Mouse (Mus musculus): ENCODE measurements around the gene Mip.
"Not testable (repeated sequence)": the region's sequence is repeated elsewhere in the genome, so short reads cannot be mapped to it uniquely, and the experiment has no call there.

The Mip gene

DNA sequence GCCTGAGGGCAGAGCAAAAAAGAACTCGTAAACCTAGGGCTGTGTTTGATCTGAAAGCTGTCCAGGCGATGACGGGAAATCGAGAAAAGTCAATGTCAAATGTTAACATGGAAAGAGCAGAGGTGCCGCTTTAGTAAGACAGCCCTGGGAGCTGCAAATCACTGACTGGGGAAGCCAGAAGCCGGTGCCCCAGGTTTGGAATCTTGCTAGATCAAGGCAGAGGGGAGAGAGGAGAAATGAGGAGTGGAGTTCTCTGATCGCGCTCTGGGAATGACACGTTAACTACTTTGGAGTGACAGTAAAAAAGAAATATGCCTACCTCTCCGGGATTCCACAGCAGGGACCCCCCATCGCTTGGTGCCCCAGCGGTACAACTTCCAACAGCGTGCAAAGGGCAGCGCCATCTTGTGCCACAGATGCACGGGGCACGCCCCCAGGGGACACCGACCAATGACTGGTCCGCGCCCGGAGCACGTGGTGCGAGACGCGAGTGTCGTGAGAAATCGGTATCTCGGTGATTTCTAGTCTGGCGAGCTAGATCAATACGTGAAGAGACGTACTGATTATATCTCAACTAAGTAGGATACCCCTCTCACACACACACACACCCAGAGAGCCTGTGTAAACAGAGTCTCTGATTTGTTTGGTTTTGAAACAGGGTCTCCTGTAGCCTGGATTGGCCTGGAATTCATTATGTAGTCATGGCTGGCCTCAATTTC is 14.1 kb upstream of the Mip start, which contains the start of gene Spryd4:
Spryd4 (minus strand) TSS at position 418 of the 719 bp plus-strand sequence.
- peak; percentile 81 to 90 for DNase-seq (ENCODE audit: low spot score in 2 of 2)

DNA sequence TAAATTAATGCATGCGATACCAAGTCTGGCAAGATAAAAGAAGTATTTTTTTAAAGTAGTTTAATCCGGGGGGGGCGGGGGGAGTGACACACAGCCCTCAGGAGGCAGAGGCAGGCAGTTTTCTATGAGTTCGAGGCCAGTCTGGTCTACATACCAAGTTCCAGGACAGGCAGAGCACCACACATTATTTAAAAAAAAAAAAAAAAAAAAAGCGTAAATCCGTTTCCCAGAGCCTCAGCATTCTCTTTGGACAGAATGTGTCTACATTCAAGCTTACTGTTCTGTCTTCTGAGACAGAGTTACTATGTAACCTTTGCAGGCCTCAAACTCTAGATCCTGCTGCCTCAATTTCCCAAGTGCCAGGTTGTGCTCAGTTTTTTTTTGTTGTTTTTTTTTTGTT is 13.5 kb upstream of the Mip start:
- no peak for DNase-seq (ENCODE audit: low spot score in 2 of 2)

DNA sequence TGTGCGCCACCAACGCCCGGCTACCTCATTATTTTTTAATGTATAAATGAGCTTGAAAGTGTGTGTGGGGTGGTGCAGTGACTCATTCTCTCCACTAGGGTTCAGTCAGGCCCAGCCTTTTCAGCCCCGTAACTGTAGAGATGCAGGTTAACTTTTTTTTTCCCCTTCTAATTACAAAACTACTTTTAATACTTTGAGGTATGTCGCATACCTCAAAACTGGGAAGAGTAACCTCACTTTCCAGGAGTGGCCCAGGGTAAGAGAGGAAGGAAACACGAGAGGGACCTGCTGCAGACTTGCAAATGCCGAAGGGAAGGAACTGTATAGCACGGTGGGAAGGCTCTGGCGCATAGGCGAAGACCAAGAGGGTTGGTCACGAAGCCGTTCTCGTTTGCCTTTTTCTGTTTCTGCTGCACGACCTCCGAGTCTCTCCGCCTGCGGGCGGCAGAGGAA is 12.7 kb upstream of the Mip start:
- DNase-seq (ENCODE audit: low spot score in 2 of 2), result peak; percentile 43 to 54

DNA sequence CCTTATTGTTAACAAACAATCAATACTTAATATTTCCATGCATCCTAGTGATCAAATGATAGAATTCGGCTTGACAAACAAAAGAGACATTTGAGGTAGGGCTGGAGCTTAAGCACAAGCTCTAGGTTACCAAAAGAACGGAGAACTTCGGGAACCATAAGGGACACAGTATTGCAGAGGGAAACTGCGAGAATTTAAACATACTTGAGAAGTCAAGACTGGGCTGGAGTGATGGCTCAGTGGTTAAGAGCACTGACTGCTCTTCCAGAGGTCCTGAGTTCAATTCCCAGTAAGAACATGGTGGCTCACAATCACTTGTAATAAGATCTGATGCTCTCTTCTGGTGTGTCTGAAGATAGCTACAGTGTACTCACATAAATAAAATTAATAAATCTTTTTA is 11.5 kb upstream of the Mip start:
- DNase-seq (ENCODE audit: low spot score in 2 of 2), result not testable (repeated sequence)

DNA sequence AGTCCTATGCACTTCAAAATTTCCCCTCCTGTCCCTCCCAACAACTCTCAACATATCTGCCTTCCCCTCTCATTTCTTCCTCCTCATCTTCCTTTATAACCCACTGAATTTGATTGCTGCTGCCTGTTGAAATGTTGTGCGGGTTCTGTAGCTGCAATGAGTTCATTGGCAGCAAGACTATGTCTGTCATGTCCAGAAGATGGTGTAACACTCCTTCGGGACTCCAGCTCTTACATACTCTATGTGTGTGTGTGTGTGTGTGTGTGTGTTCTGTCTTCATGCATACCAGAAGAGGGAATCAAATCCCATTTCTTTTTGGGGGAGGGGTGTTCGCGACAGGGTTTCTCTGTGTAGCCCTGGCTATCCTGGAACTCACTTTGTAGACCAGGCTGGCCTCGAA is 10.7 kb upstream of the Mip start:
- DNase-seq (ENCODE audit: low spot score in 2 of 2), result no peak

DNA sequence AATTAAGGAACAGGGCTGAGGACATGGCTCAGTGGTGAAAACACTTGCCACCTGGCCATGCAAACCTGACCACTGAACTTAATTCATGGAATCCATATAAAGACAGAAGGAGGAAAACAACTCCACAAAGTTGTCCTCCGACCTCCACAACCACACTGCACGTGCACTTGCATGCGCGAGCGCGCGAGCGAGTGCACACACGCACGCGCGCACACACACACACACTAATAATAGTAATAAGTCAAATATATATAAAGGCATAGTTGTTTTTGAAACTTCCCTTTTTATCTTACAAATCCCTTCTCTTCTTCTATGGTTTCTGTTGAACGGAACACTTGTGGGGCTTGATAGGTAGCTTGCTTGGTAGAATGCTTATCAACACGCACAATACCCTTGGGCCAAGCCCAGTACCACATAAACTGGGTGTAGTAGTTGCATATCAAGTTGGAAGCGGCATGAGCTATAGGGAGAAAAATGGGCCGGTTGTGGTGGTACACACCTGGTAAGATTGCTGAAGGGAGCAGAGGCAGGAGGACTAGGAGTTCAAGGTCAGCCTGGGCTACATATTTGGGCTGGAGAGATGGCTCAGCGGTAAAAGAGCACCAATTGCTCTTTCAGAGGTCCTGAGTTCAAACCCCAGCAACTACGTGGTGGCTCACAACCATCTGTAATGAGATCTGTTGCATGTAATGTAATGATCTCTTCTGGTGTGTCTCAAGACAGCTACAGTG is 7.1 kb upstream of the Mip start:
- DNase-seq (ENCODE audit: low spot score in 2 of 2), result no peak

DNA sequence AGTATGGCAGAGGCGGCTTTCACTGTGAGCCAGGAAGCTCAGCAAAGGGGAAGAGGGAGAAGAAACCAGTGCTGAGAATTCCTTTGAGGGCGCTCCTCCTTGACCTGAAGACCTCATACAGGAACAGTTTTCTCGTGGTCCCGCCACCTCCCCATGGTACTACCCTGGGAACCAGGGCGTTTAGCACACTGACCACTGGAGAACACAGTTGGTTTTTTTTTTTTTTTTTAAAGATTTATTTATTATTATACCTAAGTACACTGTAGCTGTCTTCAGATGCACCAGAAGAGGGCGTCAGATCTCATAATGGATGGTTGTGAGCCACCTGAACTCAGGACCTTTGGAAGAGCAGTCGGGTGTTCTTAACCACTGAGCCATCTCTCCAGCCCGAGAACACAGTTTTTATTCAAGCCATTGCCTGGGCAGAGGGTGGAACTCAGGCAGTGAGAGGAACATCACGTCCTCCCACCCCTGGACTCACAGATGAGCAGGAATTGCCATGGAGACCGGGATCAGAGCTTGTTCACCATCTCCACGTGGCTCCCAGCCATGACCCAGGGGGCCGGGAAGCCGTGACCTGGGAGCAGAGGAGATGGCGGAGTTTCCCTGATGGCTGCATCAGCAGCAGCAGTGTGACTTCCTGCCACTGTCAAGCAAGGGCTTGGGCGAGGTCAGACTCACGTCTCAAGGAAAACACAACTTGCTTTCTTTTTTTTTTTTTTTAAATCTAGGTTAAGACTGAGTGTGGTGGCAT is 3.9 kb upstream of the Mip start:
- DNase-seq (ENCODE audit: low spot score in 2 of 2), result no peak

DNA sequence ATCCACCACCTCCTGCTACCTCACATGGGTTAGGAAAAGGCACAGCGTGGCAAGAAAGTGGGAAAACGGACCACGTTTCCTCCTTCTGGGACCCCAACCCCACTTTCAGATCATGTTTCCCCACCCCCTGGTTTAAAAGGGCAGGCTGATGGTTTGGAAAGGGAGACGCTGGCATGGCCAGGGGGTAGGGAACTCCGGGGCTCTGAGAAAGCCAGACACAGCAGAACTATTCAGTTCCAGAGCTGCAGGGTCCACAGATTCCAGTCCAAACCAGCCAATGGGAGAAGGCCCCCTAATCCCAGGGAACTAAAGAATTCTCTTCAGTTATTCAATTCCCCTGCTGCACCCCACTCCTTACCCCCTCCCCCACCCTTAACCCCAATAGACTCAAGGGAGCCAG is 574 bp upstream of the Mip start:
- no peak for DNase-seq (ENCODE audit: low spot score in 2 of 2)

DNA sequence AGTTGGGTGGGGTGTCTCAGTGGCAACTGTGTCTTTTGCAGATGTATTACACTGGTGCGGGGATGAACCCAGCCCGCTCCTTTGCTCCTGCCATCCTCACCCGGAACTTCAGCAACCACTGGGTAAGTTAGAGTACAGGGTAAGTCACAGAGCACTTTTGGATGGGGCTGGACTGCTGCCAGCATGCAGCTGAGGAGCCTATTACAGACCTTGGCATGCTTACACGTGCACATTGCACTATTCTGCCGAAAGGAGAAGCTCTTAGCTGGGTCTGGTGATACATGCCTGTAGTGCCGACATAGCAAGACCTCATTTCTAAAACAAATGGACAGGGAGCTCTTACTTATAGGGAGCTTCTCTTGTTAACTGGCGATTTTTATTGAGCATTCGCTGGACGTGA is 2.0 kb downstream of the Mip start:
- no peak for DNase-seq (ENCODE audit: low spot score in 2 of 2)

DNA sequence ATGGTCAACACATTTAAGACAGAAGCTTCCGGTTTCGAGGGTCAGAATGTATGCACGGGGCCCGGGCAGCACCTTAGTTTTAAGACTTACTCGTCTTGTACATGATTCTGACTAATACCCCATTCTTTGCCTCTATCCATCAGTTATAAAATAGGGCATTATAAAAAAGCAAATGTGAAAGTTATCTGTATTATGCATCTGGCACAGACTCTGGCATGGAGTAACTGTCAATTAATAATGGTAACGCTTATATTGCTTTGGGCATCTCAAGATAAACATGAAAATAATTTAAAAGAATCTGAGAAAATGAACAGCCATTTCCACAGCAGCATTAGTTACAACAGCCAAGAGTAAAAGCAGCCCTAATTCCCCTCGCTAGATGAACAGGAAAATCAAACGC is 2.4 kb downstream of the Mip start:
- no peak for DNase-seq (ENCODE audit: low spot score in 2 of 2)

DNA sequence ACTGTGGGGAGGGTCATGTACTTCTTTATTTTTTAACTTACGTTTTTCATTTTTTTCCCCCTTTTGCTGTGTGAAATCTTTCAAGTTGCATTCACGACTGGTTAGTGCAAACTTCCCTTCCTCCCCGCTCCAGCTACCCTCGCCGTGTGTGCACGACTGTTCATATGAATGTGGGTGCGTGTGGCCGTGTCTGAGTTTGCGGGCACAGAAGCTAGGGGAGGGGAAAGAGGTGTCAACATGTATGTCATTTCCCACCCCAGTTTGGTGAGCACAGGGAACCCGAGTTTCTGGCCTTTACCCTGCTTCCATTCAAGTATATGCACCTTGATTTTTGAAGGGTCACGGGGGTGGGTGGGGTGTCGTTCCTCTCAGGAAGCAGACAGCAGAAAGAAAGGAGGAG is 4.9 kb downstream of the Mip start:
- no peak for DNase-seq (ENCODE audit: low spot score in 2 of 2)

DNA sequence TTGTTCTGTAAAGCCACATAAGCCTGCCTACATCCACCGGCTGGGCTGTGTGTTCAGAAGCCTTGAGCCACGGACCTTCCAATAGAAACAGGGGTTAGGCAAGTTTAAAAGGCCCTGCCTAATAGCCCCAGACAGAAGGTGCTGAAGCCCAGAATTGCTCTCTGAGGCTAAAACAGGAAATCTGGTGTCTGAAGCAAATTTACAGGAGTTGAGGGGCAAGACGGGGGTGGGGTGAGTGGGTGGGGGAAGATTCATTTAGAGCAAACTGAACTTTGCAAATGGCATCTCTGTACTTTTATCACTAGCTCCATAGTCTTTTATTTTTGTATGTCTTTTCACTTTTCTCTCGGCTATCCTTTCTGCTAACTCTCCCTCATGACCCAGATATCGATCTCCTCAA is 5.5 kb downstream of the Mip start:
- no peak for DNase-seq (ENCODE audit: low spot score in 2 of 2)

DNA sequence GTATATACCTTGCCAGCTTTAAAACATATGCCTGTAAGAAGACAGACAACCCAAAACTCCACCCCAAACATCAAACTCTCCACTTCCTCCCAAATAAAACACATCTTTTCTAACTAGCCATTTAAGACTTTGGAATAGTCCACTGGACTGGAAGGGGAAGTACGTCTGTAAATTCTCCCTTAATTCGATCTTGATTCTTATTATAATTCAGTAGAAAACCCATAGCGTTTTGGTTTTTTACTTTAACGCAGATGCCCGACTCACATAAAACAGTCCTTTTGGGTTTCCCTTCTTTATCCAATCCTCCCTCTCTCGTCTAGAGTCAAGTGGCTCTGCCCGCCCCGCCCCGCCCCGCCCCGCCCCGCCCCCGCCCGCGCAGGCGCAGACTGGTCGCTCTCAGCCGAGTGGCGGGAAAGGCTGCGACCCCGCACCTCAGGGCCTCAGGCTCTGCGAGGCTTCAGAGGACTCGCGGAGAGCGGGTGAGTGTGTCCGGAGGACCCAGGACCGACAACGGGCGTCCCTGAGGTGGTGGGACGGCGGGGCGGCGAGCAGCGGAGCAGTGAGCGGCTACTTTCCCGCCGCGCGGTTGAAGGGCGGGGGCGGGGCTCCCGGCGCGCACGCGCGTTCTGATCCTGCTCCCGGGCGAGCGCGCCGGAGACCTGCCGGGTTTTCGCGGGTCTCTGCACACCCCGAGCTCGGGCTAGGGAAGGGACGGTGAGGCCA is 6.2 kb downstream of the Mip start, which contains the start of gene Timeless:
Timeless (plus strand) TSS at position 369 of the 723 bp plus-strand sequence.
- peak; percentile 70 to 86 for DNase-seq (ENCODE audit: low spot score in 2 of 2)

DNA sequence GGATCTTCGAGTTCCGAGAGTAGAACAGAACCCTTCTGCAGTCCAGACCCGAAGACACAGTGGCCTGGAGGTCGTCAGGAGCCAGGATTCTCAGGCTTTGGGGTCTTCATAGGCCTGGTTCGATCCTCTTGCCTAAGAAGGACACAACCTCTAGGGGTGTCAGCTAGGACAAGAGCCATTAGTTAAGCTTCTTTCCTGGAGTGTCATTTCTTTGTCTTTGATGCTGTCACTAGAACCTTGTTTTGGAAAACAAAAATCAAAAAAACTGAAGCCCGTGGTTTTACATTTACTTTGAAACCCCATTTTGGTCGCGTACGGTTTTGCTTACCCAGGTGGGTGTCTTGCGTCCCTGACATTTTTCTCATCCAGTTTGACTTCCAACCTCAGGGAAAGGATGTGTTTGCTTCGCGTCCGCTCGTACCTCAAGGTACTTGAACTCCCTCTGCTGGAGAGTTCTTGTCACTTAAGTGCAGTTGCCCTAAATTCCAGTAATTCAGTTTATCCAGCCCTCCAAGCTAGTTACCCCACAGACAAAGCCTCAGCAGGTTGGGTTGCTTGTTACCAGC is 6.9 kb downstream of the Mip start:
- peak in 1 of 2 experiments; percentile 38 for DNase-seq (ENCODE audit: low spot score in 2 of 2)

DNA sequence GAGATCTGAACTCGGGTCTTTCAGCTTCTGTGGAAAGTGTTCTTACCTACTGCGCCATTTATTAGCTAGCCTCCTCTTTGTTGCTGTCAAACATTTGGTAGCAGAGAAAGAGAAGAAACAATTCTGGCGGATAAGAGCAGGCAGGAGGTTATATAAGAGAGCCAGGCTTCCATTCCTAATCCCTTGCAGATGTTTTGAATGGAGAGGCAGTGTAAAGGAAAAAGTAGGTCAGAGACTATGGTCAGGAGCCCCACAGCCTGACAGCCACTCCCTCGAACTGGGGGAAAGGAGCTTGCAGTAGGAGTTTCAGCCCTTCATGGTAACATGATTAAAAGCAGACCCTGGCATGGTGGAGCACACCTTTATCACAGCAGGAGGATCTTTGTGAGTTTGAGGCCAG is 10.7 kb downstream of the Mip start:
- no peak for DNase-seq (ENCODE audit: low spot score in 2 of 2)

DNA sequence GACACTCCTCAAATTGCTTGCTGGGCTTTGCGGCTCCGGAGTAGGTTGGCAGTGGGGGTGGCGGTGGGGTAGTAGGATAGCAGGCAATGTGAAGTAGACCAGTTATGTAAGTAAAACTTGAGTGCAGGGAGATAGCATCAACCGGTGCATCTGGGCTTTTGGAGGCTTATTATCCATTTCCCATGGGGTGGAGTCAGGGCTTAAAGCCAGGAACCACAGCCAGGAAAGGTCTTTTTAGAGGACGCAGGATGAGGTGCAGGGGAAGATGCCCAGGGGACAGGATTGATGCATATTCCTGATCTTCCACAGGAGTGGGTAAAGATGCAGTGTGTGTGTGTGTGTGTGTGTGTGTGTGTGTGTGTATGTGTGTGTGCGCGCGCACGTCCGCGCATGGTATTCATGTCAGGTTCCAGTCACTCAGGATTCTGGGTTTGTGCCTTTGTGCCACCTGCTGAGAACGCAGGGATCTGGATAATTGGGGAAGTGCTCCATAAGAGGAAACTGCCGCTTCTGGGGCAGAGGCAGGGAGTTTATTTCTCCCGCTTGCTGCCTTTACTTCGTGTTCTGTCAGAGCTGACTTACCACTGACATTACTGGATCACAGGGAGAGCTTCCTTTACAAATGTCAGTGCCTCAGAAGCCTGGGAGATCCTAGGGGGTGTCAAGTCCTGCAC is 12.3 kb downstream of the Mip start:
- no peak for DNase-seq (ENCODE audit: low spot score in 2 of 2)

DNA sequence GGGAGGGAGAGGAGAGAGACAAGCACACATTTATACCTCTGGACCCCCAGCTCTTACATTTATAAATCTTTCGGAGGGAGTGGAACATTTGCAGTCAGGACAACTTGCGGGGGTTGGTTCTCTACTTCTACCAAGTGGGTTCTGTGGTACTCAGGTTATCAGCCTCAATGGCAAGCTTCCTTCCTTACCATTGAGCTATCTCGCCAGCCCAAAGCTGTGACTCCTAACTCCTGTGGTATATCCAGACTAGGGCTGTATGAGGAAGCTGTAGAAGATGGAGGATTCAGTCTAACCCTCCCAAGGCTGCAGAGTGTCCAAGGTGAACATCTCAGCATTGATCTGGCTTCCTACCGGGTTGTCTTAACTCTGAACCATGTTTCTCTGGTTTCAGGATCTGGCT is 13.5 kb downstream of the Mip start:
- DNase-seq (ENCODE audit: low spot score in 2 of 2), result no peak

DNA sequence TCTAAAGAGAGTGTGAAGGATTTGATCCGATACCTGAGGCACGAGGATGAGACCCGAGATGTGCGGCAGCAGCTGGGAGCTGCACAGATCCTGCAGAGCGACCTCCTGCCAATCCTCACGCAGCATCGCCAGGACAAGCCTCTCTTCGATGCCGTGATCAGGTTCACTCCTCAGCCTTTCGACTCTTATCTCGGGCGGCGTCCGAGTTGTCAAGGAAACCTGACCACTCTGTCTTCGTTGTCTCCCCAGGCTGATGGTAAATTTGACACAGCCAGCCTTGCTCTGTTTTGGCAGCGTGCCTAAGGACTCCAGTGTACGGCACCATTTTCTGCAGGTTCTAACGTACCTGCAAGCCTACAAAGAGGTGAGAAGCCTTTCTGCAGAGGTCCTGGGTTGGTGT is 14.5 kb downstream of the Mip start:
- no peak for DNase-seq (ENCODE audit: low spot score in 2 of 2)

DNA sequence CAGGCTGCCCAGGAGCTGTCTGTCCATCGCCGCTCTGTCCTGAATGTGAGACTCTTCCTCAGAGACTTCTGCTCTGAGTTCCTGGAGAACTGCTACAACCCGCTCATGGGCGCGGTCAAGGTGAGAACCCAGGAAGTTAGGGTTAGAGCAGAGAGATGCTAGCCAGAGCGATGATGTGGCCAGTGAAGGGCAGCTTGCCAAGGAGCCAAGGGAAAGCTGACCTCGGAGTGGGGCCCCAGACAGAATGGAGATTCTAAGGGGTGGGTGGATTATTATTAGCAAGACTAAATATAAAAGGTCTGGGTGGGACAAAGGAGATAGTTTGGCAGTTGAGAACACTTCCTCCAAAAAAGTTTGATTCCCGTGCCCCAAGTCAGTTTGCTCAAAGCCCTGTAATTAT is 17.6 kb downstream of the Mip start:
- no peak for DNase-seq (ENCODE audit: low spot score in 2 of 2)

DNA sequence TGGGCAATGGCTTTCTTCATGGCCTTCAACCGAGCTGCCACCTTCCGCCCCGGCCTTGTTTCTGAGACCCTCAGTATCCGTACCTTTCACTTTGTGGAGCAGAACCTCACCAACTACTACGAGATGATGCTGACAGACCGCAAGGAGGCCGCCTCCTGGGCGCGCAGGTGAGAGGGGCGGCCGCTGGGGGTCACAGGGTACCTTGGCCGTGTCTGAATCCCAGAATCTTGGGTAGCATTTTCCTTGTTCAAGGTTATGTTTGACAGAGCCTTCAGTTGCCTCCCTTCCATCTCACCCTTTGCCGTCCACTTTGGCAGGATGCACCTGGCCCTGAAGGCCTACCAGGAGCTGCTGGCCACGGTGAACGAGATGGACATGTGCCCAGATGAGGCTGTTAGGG is 18.5 kb downstream of the Mip start:
- DNase-seq (ENCODE audit: low spot score in 2 of 2), result no peak
